Mouse (Mus musculus) midbrain, embryonic 10.5 days (tissue): ENCODE results near the gene Peg10. TPM values are rescaled to one million over a fixed set of nuclear protein-coding genes. Genes with fewer than 3 reads are reported as not detected.

Source experiments
- DNase-seq: peaks from one replicate; pipeline ENCODE4 v3.0.0-alpha.2; 2017; ENCODE audit warnings: low spot score
- H3K27ac ChIP-seq: fragments of 300-500 bp; sonication (generic); replicated peaks from 2 replicates; pipeline ENCODE4 v1.5.1; 2016; ENCODE audit warnings: mild to moderate bottlenecking
- H3K27me3 ChIP-seq: fragments of 300-500 bp; sonication (generic); 2 replicates; pipeline ENCODE4 v1.6.1; 2016; ENCODE audit warnings: low read depth, mild to moderate bottlenecking; ENCODE audit not compliant: poor library complexity, severe bottlenecking
- H3K36me3 ChIP-seq: fragments of 300-500 bp; sonication (generic); 2 replicates; pipeline ENCODE4 v1.6.1; 2016; ENCODE audit warnings: mild to moderate bottlenecking, moderate library complexity
- H3K4me1 ChIP-seq: fragments of 300-500 bp; sonication (generic); 2 replicates; pipeline ENCODE4 v1.6.1; 2016
- H3K4me3 ChIP-seq: fragments of 300-500 bp; sonication (generic); 2 replicates; pipeline ENCODE4 v1.5.1; 2016; ENCODE audit warnings: mild to moderate bottlenecking, moderate library complexity
- H3K9me3 ChIP-seq: fragments of 300-500 bp; sonication (generic); replicated peaks from 2 replicates; pipeline ENCODE4 v1.6.1; 2016; ENCODE audit warnings: mild to moderate bottlenecking
- WGBS: fragments of 180-500 bp; shearing (Covaris S2); methylation state at CpG from one replicate; pipeline ENCODE4 v1.1.7; 2016; 5-methylcytosine and 5-hydroxymethylcytosine counted together
- polyA plus RNA-seq: library from polyadenylated mRNA; unstranded; fragments of >200 nt; fragmentation: Nextera tagmentation; extraction: Ambion mirVana; gene quantifications from 2 replicates; pipeline ENCODE4 v1.2.1, GENCODE M21; 2016

The Peg10 gene
- 8.7 and 8.8 TPM in 2 replicates for polyA plus RNA-seq

DNA sequence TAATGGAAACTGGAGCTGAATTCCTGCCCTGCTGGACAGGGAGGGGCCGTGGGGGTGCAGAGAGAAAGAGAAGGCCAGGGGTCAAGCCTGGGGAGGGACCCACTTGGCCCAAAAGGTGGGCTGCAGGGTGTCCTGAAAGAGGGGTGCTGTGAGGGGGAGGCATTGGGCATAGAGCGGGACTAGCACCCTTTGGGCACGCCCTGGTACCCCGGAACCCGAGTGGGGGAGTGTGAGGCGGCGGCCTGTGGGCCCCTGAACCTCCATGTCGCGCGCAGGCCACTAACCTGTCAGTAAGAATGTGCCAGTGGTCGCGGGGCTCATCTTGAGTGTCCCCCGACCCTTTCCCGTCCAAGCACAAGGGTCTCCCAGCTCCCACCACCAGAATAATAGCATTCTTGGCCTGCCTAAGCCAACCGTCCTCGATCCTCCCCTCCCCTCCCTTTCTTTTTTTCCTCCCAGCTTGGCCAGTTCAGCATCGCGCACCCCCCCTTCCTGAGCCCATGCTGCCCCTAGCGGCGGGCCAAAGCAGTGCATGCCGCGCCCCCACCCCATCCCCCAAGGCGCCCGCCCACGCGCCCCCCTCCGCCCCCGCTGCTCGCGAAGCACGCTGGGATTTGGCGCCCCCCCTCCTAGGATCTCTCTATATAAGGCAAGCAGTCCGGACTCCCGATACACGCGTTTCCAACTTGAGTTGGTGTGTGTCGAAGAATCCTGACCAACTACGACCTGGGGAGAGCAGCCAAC is at the start of gene Peg10, which contains the start of gene Sgce:
Peg10 (plus strand) TSS at position 611 of the 744 bp plus-strand sequence.
Sgce (minus strand) TSS at position 512 of the 744 bp plus-strand sequence.
- Histone ChIP-seq H3K4me1 (peaks cover 26% of the 10 kb centered on the region), H3K9me3 (peaks cover 30% of the 10 kb centered on the region), H3K27me3 (no peaks in the 10 kb centered on the region), H3K4me3 (peak within 1 kb of the TSS; percentile 65), H3K27ac (peak within 1 kb of the TSS; percentile 93), H3K36me3 (peaks cover 9% of the 10 kb centered on the region; the same call in 1 of the 2 replicates)
- DNase-seq = peak; percentile 88
- WGBS = 47% methylated on average over 38 of the region's 38 CpGs

DNA sequence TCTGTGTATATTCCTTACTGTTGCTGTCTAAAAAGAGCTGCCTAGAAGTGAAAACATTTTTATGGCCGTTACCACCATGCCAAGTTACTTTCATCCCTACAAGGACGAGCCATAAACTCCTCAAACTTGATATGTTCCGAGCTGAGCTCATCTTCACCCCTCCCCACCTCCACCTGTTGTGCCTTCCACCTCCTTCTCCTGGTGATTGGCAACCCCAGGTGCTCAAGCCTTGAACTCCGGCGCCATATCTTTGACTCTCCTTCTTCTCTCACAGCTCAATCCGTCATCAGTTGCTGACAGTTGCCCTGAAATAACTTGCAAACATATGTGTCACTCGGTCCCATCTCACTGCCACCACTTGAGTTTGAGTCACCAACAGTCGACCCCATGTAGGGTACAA is 45.5 kb upstream of the Peg10 start:
- H3K27me3 ChIP-seq = no peaks in the 10 kb centered on the region
- no peaks in the 10 kb centered on the region for H3K4me1 ChIP-seq
- peaks cover 38% of the 10 kb centered on the region for H3K36me3 ChIP-seq
- 92% methylated on average over 8 of the region's 8 CpGs for WGBS
- no peak for DNase-seq
- no peak overlapping the region for H3K4me3 ChIP-seq
- no peak overlapping the region for H3K27ac ChIP-seq
- no peaks in the 10 kb centered on the region for H3K9me3 ChIP-seq

DNA sequence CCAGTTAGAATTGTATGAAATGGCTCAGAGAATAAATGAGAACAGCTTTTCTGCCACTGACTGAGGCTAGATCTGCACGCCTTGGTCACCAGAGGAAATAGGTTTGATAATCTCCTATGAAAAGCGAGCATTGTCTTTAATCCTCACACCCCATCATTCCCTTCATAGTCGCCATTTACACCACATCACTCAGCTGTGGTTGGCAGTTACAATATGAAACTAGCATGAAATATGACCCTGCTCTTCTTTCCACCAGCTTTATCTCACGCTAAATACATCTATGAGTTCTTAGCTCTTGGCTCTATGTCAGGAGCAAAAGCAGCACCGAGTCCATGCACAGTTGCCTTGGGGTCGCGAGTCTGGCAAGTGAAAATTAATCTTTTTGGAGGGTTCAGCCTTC is 43.2 kb upstream of the Peg10 start:
- DNase-seq = no peak
- Histone ChIP-seq H3K27ac (no peak overlapping the region), H3K27me3 (no peaks in the 10 kb centered on the region), H3K4me1 (no peaks in the 10 kb centered on the region), H3K9me3 (no peaks in the 10 kb centered on the region), H3K36me3 (peaks cover 53% of the 10 kb centered on the region), H3K4me3 (no peak overlapping the region)
- WGBS = 87% methylated on average over 7 of the region's 7 CpGs

DNA sequence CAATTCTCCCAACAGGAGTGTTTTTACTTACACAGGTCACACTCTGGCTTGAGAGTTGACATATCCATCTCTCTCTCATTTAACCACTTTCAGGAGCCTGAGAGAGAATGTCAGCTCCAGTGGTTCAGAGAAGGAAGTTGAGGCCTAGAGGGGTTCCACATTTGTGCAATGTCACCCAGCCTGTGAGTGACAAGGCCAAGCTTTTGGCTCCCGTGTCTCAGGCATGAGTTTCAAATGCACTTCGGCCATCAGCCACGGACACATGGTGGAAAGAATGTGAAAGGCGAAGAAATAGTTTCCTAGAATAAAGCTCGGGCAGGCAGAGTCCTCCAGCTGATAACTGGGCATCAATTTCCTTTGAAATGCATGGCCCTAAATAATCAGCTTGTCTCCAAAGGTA is 40.7 kb upstream of the Peg10 start:
- H3K4me1 ChIP-seq = no peaks in the 10 kb centered on the region
- no peaks in the 10 kb centered on the region for H3K27me3 ChIP-seq
- H3K9me3 ChIP-seq = no peaks in the 10 kb centered on the region
- WGBS = 94% methylated on average over 5 of the region's 5 CpGs
- no peak overlapping the region for H3K27ac ChIP-seq
- no peak overlapping the region for H3K4me3 ChIP-seq
- DNase-seq = no peak
- peaks cover 61% of the 10 kb centered on the region for H3K36me3 ChIP-seq

DNA sequence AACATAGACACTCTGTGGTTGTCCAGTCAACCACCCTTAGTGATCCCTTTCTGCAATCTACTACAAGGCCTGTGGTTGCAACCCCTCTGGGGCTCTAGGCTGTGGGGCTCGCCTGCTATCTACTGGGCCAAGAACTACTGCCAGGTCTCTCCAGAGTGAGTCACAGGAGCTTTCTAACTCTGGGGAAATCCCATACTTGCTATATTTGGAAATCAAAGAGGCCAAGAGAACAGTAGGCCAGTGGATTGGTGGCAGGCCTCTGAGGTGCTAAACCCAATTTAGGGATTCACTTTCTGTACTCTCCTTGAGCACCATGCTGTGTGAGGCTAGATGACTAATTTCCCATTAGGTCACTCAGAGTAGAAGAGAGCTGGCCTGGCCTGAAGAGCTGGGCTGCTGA is 38.1 kb upstream of the Peg10 start:
- H3K9me3 ChIP-seq = no peaks in the 10 kb centered on the region
- no peak overlapping the region for H3K4me3 ChIP-seq
- DNase-seq = no peak
- peaks cover 44% of the 10 kb centered on the region for H3K36me3 ChIP-seq
- 90% methylated on average over 1 of the region's 1 CpGs for WGBS
- H3K27me3 ChIP-seq = no peaks in the 10 kb centered on the region
- H3K4me1 ChIP-seq = no peaks in the 10 kb centered on the region
- H3K27ac ChIP-seq = no peak overlapping the region

DNA sequence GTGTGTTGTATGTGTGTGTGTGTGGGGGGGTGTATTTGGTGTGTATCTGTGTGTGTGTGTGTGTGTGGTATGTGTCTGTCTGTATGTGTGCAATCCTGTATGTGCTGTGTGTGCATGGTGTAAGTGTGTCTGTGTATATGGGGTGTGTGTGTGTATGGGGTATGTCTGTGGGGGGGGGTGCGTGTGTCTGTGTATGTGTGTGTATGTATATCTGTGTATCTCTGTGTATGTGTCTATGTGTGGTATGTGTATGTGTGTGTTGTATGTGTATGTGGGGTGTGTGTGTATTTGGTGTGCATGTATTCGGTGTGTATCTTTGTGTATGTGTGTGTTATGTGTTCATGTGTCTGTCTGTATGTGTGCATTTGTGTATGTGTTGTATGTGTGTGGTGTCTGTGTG is 30.9 kb upstream of the Peg10 start:
- WGBS = 100% methylated on average over 2 of the region's 2 CpGs

DNA sequence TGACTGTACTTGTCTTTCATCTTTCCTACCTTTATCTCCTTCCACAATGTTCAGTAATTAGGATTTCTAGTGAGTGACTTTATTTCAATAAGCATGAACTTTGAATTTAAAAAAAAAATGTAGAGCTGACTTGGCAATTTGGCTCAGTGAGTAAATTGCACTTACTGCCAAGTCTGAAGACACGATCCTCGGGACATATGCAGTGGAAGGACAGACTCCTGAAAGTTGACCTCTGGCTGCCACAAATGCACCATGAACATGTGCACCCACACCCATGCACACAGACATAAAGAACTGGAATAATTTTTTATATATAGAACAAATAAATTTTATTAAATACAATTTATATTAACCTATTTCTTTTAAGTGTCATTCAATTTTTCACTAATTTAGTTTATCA is 29.8 kb upstream of the Peg10 start:
- H3K27ac ChIP-seq = no peak overlapping the region
- no peaks in the 10 kb centered on the region for H3K27me3 ChIP-seq
- H3K4me1 ChIP-seq = peaks cover 6% of the 10 kb centered on the region
- no peaks in the 10 kb centered on the region for H3K9me3 ChIP-seq
- H3K4me3 ChIP-seq = no peak overlapping the region
- peaks cover 11% of the 10 kb centered on the region for H3K36me3 ChIP-seq
- WGBS = 91% methylated on average over 2 of the region's 2 CpGs
- no peak for DNase-seq

More for the DNA sequence above, 30.9 kb upstream of the Peg10 start:
- Histone ChIP-seq H3K4me1 (no peaks in the 10 kb centered on the region), H3K27me3 (no peaks in the 10 kb centered on the region), H3K9me3 (no peaks in the 10 kb centered on the region), H3K36me3 (peaks cover 11% of the 10 kb centered on the region), H3K27ac (no peak overlapping the region), H3K4me3 (no peak overlapping the region)
- DNase-seq = no peak

DNA sequence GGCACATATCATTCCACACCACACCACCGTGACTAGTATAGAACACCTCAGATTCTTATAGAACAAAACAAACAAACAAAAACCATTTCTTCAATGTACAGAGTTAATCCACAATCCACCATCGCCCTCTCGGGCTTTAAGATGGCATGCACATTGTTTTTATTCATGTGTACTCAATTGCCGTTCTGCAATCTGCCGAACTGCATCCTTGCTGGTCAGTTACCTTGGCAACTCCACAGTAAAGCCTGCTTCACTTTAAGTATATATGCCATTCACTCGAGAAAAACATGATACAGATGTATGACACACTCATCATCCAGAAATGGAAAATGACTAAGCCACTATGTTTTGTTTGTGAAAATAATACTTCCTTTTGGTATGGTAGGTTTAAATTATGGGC is 25.0 kb upstream of the Peg10 start:
- Histone ChIP-seq H3K27me3 (no peaks in the 10 kb centered on the region), H3K4me1 (peaks cover 30% of the 10 kb centered on the region), H3K27ac (no peak overlapping the region), H3K36me3 (no peaks in the 10 kb centered on the region), H3K4me3 (no peak overlapping the region), H3K9me3 (no peaks in the 10 kb centered on the region)
- WGBS = 56% methylated on average over 6 of the region's 6 CpGs
- DNase-seq = no peak

DNA sequence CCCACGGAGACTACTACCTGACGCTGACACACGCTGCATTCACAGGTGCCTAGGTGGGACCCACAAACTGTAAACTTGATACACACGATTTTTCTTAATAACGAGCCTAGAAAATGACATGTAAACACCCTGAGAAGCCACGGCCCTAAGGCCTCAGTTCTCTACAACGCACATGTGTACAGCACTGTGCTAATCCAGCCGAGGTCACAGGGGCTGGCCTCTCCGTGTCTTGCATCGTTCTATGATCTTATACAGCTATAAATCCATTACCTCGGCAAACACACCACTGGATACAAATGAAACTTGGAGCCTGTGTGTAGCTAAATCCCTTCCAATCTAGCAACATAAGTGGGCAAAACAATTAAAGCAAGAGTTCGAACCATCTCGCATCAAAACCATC is 24.4 kb upstream of the Peg10 start:
- Histone ChIP-seq H3K4me1 (peaks cover 30% of the 10 kb centered on the region), H3K27ac (no peak overlapping the region), H3K36me3 (no peaks in the 10 kb centered on the region), H3K4me3 (no peak overlapping the region), H3K27me3 (no peaks in the 10 kb centered on the region), H3K9me3 (no peaks in the 10 kb centered on the region)
- DNase-seq = no peak
- 87% methylated on average over 13 of the region's 13 CpGs for WGBS

DNA sequence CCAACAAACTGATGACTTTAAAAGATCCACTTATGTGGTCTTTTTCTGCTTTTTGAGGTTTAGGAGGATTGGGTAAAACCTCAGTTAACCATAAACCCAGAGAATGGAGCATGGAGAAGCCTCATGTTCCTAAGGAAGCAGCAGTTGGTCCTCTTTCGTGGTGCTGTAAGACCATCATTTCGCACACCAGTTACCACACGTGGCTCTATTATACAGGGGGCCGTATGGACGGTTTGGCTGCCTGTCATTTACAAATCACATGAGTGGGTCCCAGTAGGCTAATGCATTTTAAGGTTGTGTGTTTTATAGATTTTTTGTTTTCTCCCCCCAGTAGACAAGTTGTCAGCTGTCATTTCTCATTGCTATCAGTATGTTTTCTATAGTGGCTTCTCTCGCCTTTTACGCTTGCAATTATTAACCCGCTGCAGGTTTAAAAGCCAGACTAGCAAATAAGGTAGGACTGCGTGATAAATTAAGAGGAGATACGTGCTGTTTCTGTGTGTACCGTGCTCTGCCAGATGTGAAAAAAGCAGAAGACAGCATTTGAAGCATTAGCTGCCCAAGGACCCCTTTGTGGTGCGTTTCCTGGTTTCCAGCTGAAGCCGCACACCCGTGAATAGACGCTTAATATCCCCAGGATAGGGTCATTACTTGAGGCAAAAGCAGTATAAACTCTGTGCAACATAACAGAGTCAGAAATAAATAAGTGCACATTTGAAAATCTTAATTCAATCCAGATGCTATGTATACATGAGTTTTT is 22.9 kb upstream of the Peg10 start:
- no peaks in the 10 kb centered on the region for H3K27me3 ChIP-seq
- DNase-seq = no peak
- H3K9me3 ChIP-seq = no peaks in the 10 kb centered on the region
- no peaks in the 10 kb centered on the region for H3K36me3 ChIP-seq
- no peak overlapping the region for H3K27ac ChIP-seq
- peaks cover 30% of the 10 kb centered on the region for H3K4me1 ChIP-seq
- no peak overlapping the region for H3K4me3 ChIP-seq
- 81% methylated on average over 15 of the region's 15 CpGs for WGBS

DNA sequence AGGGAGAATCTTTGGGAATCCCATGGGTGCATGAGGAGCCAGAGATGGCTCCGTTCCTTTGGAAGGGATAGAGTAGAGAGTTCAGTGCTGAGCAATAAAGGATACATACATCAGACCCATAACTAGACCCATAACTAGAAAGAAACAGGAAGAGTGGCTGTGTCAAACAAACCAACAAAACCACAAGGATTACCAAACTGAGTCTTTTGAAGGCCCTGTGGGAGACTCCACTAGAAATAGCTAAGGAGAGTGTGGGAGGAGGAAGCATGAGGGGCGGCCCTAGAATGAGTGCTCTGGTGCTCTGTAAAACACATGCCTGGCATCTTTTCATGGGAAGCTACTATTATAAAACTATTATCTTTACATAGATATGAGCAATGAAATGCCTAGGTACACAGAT is 18.8 kb upstream of the Peg10 start:
- Histone ChIP-seq H3K27me3 (no peaks in the 10 kb centered on the region), H3K4me1 (peaks cover 28% of the 10 kb centered on the region), H3K27ac (no peak overlapping the region), H3K9me3 (no peaks in the 10 kb centered on the region), H3K36me3 (peaks cover 8% of the 10 kb centered on the region; the same call in 1 of the 2 replicates), H3K4me3 (no peak overlapping the region)
- 95% methylated on average over 2 of the region's 2 CpGs for WGBS
- no peak for DNase-seq

DNA sequence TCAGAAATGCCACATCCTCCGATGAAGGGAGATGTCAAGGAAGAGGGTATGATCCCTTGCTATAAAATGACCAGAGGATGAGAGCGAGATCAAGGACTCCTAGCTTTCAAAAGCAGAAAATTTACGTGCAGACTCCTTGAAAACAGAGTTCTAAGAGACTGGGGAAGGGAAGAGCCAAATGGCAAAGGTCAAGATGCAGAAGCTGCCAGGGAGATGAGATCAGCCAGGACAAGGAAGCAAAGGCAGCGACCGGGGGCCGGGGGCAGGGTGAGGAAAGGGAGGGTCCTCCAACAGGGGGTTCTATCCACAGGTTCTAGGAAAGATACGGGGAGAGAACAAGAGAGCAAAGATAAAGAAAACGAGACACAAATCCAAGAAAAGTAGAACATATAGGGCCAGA is 15.4 kb upstream of the Peg10 start:
- 60% methylated on average over 8 of the region's 8 CpGs for WGBS
- no peak overlapping the region for H3K4me3 ChIP-seq
- H3K4me1 ChIP-seq = peaks cover 16% of the 10 kb centered on the region
- H3K9me3 ChIP-seq = no peaks in the 10 kb centered on the region
- no peak for DNase-seq
- no peak overlapping the region; the same call in 1 of the 2 replicates for H3K27ac ChIP-seq
- H3K27me3 ChIP-seq = no peaks in the 10 kb centered on the region
- H3K36me3 ChIP-seq = peaks cover 20% of the 10 kb centered on the region

DNA sequence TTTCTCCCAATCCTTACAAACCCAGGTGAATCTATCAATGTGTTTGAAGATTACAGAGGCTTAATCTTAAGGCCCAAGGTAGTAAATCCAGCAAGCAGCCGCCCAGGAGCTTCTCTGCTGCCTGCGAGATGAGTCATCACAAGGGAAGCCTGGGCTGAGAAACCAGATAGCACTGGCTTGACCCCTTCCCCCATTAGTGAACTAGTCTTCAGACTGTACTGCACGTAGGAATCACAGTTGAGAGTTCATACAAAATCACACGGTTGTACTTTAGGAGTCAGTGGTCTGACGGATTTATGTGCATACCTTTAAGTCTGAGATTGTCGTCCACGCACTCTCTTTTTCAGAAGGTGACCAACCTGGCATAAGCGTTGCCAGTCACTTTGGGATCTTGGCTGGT is 13.9 kb upstream of the Peg10 start:
- no peak overlapping the region for H3K4me3 ChIP-seq
- WGBS = 74% methylated on average over 8 of the region's 8 CpGs
- 0 out of 2 replicates have a peak overlapping the region, but pooled peaks have one; percentile 20 for H3K27ac ChIP-seq

More for the DNA sequence above, 13.9 kb upstream of the Peg10 start:
- no peak for DNase-seq
- H3K9me3 ChIP-seq = no peaks in the 10 kb centered on the region
- peaks cover 20% of the 10 kb centered on the region for H3K36me3 ChIP-seq
- peaks cover 30% of the 10 kb centered on the region for H3K4me1 ChIP-seq
- H3K27me3 ChIP-seq = no peaks in the 10 kb centered on the region
